Mouse (Mus musculus) CH12.LX (cell line): ENCODE measurements at regions not wholly inside any gene's neighbourhood (a gene's known extent, or its start where the extent isn't known, plus 50 kb on each side); places are given as distances from the start of the nearest gene placed in this dataset.

ENCODE experiments used
- RAD21 ChIP-seq: IDR thresholded peaks from 2 replicates; pipeline ENCODE4 v1.6.1; 2011; ENCODE audit warnings: low read depth, mild to moderate bottlenecking, low read length, improper control_type of control experiment, moderate library complexity
- TCF12 ChIP-seq: IDR thresholded peaks from 2 replicates; pipeline ENCODE4 v1.6.1; 2014; ENCODE audit warnings: low read depth, mild to moderate bottlenecking, inconsistent platforms, low read length, improper control_type of control experiment

GRCm38 (mm10) chr15:60390336-60390735 lies 373.9 kb upstream of the 4933412E24Rik start:
- TF ChIP-seq TCF12 = no peak
- no peak for TF ChIP-seq RAD21
